Mouse (Mus musculus) monocyte, adult 2 months (primary cell): Measurements from ENCODE around the gene Auh.

ENCODE experiments used
- DNase-seq, 2 experiments: peaks; one replicate each; pipeline ENCODE4 v3.0.0; 2022; ENCODE audit warnings: low spot score in 2 of 2, low read depth in 1 of 2

Auh gene

GRCm38 (mm10) chr13:52879918-52880317 lies 49.6 kb downstream of the Auh start:
- DNase-seq, result no peak

GRCm38 (mm10) chr13:52879291-52879690 lies 50.2 kb downstream of the Auh start:
- DNase-seq, result no peak

- DNase-seq, result no peak
Observed at GRCm38 (mm10) chr13:52878823-52879222, 50.7 kb downstream of the Auh start.

GRCm38 (mm10) chr13:52875541-52876325 lies 53.7 kb downstream of the Auh start:
- DNase-seq, result no peak

- DNase-seq, result no peak
Observed at GRCm38 (mm10) chr13:52875089-52875488, 54.4 kb downstream of the Auh start.

DNA sequence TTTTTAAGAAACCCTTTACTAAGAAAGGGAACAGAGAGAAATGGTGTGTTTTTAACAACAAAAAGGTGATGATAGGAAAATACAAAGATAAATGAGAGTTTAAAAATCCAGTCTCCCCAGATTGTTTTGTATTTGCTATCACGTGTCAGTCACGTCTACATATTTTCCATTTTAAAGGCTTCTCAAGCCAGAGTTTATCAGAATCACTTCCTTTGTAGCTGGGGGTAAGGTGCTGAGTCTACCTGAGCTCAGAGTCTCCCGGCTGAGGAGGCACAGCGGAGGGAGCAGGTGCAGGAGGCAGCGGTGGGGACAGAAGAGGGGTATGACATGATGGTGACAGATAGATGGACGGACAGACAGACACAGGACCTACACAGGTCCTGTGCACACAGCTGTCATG lies 55.1 kb downstream of the Auh start:
- DNase-seq, result no peak

DNA sequence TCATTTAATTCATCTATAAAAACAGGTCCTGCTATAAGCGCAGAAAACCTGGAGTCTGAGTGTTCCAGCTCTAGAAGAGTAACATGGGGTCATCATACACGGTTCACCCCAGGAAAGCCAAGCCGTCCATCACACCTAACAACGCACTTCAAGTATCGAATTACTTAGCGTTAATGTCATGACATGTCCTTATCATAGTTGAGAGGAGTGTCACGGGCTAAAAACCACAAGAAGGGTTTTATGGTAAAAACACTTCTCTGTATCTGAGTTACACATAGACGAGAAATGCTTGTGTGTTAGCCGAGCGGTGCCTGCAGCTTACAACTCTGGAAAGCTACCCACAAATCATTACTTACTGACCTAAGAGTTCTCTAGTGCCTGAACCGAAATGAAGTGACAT lies 55.6 kb downstream of the Auh start:
- DNase-seq, result no peak

- DNase-seq, result no peak
Observed at GRCm38 (mm10) chr13:52866005-52866792, 63.3 kb downstream of the Auh start.

DNA sequence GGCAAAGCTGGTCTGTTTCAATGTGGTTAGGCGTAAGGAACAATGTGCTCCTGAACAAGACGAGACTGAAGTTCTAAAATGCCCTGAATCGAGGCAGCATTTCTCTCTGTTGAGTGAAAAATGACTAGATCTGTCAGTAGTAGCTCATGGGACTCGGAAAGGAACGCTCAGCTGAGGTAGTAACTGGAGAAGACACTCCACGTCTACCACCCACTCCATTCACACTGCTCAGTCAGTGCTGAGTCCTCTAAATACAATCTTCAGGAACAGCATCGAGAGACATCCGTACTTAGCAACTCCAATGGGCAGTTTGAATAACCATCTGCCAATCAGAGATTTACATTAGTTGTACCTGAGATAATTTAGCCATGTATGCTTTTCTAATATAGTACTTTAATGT lies 66.0 kb downstream of the Auh start:
- DNase-seq, result no peak

- no peak for DNase-seq
Observed at GRCm38 (mm10) chr13:52860006-52860685, 69.3 kb downstream of the Auh start.

GRCm38 (mm10) chr13:52859065-52859820 lies 70.2 kb downstream of the Auh start:
- DNase-seq, result no peak

GRCm38 (mm10) chr13:52858373-52858772 lies 71.1 kb downstream of the Auh start:
- no peak for DNase-seq

- no peak for DNase-seq
Observed at GRCm38 (mm10) chr13:52857781-52858180, 71.7 kb downstream of the Auh start.

DNA sequence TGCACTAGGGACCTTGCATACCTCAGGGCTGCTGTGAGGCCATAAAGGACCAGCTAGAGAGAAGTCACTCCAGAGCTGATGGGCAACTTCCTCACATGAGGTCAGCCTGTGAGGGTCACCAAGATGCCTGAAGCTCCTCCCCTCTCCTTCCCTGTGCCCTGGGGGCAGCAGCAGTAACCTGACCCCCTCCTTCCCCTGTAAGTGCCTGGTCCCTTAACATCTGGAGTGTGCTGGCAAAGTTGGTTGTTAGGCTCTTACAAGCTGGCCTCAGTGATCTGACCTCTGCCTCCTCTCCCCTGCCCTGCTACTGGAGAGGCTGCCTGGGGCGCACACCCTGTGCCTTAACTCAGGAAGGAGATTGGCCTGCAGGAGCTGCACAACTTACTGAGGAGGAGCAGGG lies 75.9 kb downstream of the Auh start:
- no peak for DNase-seq

DNA sequence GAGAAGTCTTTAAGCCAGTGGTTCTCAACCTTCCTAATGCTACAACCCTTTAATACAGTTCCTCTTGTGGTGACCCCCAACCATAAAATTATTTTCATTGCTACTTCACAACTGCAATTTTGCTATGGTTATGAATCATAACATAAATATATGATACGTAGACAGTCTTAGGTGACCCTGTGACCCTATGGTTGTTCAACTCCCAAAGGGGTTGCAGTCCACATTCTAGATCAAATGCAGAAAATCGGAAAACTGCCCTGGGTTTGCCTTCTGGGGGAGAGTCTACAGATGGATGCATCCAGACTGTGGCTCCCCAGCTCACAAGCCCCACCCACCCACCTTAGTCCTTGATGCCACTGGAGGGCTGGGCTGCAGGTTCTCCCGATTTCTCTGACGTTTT lies 77.6 kb downstream of the Auh start:
- no peak for DNase-seq

- DNase-seq, result no peak
Observed at GRCm38 (mm10) chr13:52850024-52850723, 79.3 kb downstream of the Auh start.

- DNase-seq, result no peak
Observed at GRCm38 (mm10) chr13:52849394-52849801, 80.1 kb downstream of the Auh start.

DNA sequence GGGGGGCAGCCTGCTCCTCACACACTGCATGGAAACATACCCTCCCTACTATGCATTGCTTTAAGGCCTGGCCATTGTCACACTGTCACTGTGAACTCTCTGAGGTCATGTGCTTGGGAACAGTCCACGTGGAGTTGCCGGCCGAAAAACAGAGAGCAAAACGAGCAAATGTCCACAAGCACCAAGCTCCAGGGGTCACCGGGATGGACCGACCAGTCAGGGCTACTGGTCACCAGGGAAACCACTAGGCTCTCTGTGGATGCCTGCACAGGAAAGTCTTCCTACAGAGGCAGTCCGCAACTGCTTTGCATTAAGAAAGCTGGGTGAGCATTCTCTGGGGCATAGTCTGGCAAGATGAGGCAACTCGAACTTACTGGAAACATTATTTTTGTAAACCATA lies 82.0 kb downstream of the Auh start:
- no peak for DNase-seq

- DNase-seq, result no peak
Observed at GRCm38 (mm10) chr13:52847071-52847470, 82.4 kb downstream of the Auh start.

DNA sequence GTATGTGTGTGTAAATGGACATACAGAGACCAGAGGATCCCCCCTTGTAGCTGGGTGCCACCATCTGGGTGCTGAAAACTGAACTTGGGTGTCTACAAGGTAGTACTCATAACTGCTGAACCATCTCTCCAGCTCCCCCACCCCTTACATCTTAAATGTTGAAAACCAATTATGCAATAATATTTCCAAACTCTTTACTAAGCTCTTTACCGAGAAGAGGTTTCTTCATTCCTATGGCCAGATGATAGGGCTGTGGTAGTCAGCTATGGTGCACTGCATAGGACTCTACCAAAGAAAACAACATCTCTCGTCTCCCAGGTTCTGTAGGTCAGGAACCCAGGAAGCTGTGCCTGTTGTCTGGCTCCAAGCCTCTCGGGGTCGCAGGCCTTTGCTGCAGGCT lies 83.9 kb downstream of the Auh start:
- DNase-seq, result no peak
